Mouse (Mus musculus) layer of hippocampus, adult 11-12 months (tissue): ENCODE measurements at regions not wholly inside any gene's neighbourhood (a gene's known extent, or its start where the extent isn't known, plus 50 kb on each side); places are given as distances from the start of the nearest gene placed in this dataset.

Experiments
- DNase-seq: peaks from one replicate; pipeline ENCODE4 v3.0.0; 2022; ENCODE audit warnings: low spot score

- no peak for DNase-seq
Measured at GRCm38 (mm10) chr16:84100444-84100843, 414.5 kb upstream of the A730009L09Rik start.

DNA sequence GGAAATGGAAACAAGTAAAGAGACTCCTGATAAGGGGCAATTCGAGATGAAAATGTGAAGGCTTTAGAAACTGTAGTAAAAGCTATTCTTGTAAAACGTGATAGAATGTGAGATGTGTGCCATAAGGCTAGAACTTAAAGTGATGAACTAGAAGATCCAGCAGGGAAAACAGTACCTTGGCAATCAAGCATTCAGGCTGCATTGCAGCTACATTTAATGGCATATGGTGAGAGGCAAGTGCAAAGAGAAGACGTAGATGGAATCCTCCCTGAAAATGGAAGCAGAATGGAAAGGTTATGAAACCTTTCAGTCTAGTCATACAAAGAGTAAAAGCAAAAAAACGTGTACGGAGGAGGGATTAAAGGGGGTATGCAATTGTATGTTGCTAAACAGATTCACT, 403.3 kb upstream of the A730009L09Rik start:
- DNase-seq = no peak

DNA sequence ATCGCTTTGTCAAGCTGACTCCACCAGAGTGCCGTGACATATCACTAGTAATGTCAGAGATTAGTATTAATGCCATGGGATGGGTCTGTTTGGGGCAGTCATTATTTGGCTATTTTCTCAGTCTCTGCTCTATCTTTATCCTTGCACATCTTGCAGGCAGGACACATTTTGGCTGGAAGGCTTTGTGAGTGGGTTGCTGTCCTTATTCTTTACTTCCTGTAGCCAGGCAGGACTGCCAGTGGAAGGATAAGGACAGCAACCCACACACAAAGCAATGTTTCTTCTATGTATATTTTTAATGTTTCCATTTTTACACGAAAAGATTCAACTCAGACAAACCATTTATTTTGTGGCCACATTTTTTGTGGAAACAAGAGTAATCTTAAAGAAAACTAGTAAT, 397.4 kb upstream of the A730009L09Rik start:
- DNase-seq = no peak

- DNase-seq = peak; percentile 52
Measured at GRCm38 (mm10) chr16:84135651-84136200, 379.2 kb upstream of the A730009L09Rik start.

- DNase-seq = no peak
Measured at GRCm38 (mm10) chr16:84151872-84152271, 363.0 kb upstream of the A730009L09Rik start.

GRCm38 (mm10) chr16:84172080-84172479, 342.8 kb upstream of the A730009L09Rik start:
- peak; percentile 7 for DNase-seq
